Mouse (Mus musculus) T-helper 17 cell (primary cell): Measurements from ENCODE around the gene Olfr1395.

ENCODE experiments used
- in situ Hi-C, 2 experiments: fragments of 300-600 bp; cut with MboI, MseI; formaldehyde crosslinking; loops; 1 replicate in 1 of 2; 2 replicates in 1 of 2; pipeline ENCODE4 v1.15.1; 2025; ENCODE audit warnings: high pct_unique_total_duplicates in 2 of 2

Olfr1395 gene

GRCm38 (mm10) chr11:49141974-49142373 lies at the start of gene Olfr1395:
Gene Olfr1395, plus strand, starts transcription at chr11:49142274.
- in situ Hi-C loops: loop anchor here (10.0 to 25.0 kb wide), 2 partner anchors 717 to 1080 kb away; no protein-coding TSS in a partner anchor

GRCm38 (mm10) chr11:49092786-49093185 lies 49.3 kb upstream of the Olfr1395 start:
- in situ Hi-C loops: no loop called here

- in situ Hi-C loops: no loop called here
Measured at GRCm38 (mm10) chr11:49093861-49094660, 48.0 kb upstream of the Olfr1395 start.

GRCm38 (mm10) chr11:49095367-49095766 lies 46.7 kb upstream of the Olfr1395 start:
- in situ Hi-C loops: loop anchor here in 1 of 2 experiments (5.0 kb wide), 4 partner anchors 38 to 308 kb away; partner anchors contain the start of gene Irgm1

GRCm38 (mm10) chr11:49100409-49100808 lies 41.7 kb upstream of the Olfr1395 start:
- in situ Hi-C loops: no loop called here

GRCm38 (mm10) chr11:49101500-49101899 lies 40.6 kb upstream of the Olfr1395 start:
- in situ Hi-C loops: no loop called here

GRCm38 (mm10) chr11:49103047-49103693 lies 38.9 kb upstream of the Olfr1395 start:
- in situ Hi-C loops: no loop called here

GRCm38 (mm10) chr11:49105752-49106151 lies 36.3 kb upstream of the Olfr1395 start:
- in situ Hi-C loops: loop anchor here in 1 of 2 experiments (5.0 kb wide), 2 partner anchors 162 to 233 kb away; partner anchors contain the start of gene Irgm1

- in situ Hi-C loops: loop anchor here in 1 of 2 experiments (5.0 kb wide), 2 partner anchors 159 to 236 kb away; partner anchors contain the start of gene Irgm1
Measured at GRCm38 (mm10) chr11:49107650-49108537, 34.2 kb upstream of the Olfr1395 start.

- in situ Hi-C loops: loop anchor here in 1 of 2 experiments (5.0 kb wide), 2 partner anchors 158 to 237 kb away; partner anchors contain the start of gene Irgm1
Measured at GRCm38 (mm10) chr11:49108833-49109232, 33.2 kb upstream of the Olfr1395 start.

- in situ Hi-C loops: loop anchor here in 1 of 2 experiments (5.0 kb wide), 2 partner anchors 71 to 136 kb away; no protein-coding TSS in a partner anchor
Measured at GRCm38 (mm10) chr11:49111000-49111399, 31.1 kb upstream of the Olfr1395 start.

GRCm38 (mm10) chr11:49112624-49113219 lies 29.4 kb upstream of the Olfr1395 start:
- in situ Hi-C loops: loop anchor here in 1 of 2 experiments (5.0 kb wide), 2 partner anchors 70 to 135 kb away; no protein-coding TSS in a partner anchor

GRCm38 (mm10) chr11:49114158-49114557 lies 27.9 kb upstream of the Olfr1395 start:
- in situ Hi-C loops: loop anchor here in 1 of 2 experiments (5.0 kb wide), 2 partner anchors 68 to 133 kb away; no protein-coding TSS in a partner anchor

- in situ Hi-C loops: loop anchor here (5.0 kb wide), 4 partner anchors 68 to 527 kb away; no protein-coding TSS in a partner anchor
Measured at GRCm38 (mm10) chr11:49114774-49115173, 27.3 kb upstream of the Olfr1395 start, which contains the start of gene Olfr1396. Gene Olfr1396, minus strand, starts transcription at chr11:49114874.

- in situ Hi-C loops: loop anchor here (5.0 kb wide), 2 partner anchors 143 to 532 kb away; no protein-coding TSS in a partner anchor
Measured at GRCm38 (mm10) chr11:49119635-49120034, 22.4 kb upstream of the Olfr1395 start.

- in situ Hi-C loops: no loop called here
Measured at GRCm38 (mm10) chr11:49124169-49124568, 17.9 kb upstream of the Olfr1395 start.

GRCm38 (mm10) chr11:49154077-49154476 lies 12.0 kb downstream of the Olfr1395 start, which contains the start of gene Olfr1394:
Gene Olfr1394, plus strand, starts transcription at chr11:49154377.
- in situ Hi-C loops: no loop called here

- in situ Hi-C loops: no loop called here
Measured at GRCm38 (mm10) chr11:49156821-49157814, 15.0 kb downstream of the Olfr1395 start.
